Mouse (Mus musculus): ENCODE results near the gene Srsf12. TPM values are rescaled to one million over a fixed set of nuclear protein-coding genes. Genes with fewer than 3 reads are reported as not detected.
A peak's percentile ranks its signal among the peaks of the same experiment; 100 is the strongest.

The Srsf12 gene
- polyA plus RNA-seq, 1 experiment from 2014 or later: 22.9 TPM

- Histone ChIP-seq H3K36me3 (ENCODE audit: control insufficient read depth, insufficient read depth, low read length) (peaks cover 3% of the 10 kb centered on the region; the same call in 1 of the 2 replicates), H3K9ac (ENCODE audit: low read length) (no peak overlapping the region), H3K4me1 (ENCODE audit: control insufficient read depth, insufficient read depth, low read length) (no peaks in the 10 kb centered on the region), H3K27me3 (replicated peaks; ENCODE audit: control insufficient read depth, insufficient read depth, low read length) (no peaks in the 10 kb centered on the region), H3K9me3 (replicated peaks; ENCODE audit: control insufficient read depth, low read length) (no peaks in the 10 kb centered on the region), H3K27ac (ENCODE audit: low read depth, low read length) (no peak overlapping the region), H3K4me2 (ENCODE audit: low read length) (no peak overlapping the region), H3K4me3 (ENCODE audit: low read depth, low read length) (no peak overlapping the region)
- 58% methylated on average over 1 of the region's 1 CpGs for WGBS
- no peak for DNase-seq (ENCODE audit: low spot score)
- no peak for ATAC-seq
Observed at GRCm38 (mm10) chr4:33221847-33222246, 13.1 kb downstream of the Srsf12 start.

DNA sequence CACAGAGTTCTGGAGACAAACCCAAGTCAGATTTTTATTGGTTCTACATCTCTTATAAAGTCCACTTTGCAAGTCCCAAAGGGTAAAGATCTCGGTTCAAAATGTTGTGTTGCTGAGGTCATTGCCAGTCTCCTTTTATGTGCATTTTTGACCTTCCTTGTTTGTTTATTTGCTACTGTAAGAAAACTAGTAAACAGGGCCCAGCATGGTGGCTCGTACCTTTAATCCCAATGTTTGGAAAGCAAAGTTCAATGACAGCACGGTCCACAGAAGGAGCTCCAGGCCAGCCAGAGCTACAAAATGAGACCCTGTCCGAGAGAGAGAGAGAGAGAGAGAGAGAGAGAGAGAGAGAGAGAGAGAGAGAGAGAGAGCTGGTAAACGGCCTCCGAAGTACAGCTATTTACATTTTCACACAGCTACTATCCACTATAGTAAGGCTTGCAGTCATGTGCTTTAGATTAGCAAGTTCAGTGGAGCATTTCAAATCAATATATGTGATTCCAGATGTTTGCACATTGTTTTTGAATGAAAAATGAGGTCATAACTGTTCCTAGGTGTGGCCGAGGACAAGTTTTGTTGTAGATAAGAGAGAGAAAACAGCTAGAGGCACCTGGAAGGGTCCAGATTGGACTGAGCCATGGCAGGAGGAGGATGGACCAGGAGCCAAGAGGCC, 15.3 kb downstream of the Srsf12 start:
- no peaks in the 10 kb centered on the region for H3K9me3 ChIP-seq (replicated peaks; ENCODE audit: control insufficient read depth, low read length)
- no peaks in the 10 kb centered on the region for H3K4me1 ChIP-seq (ENCODE audit: control insufficient read depth, insufficient read depth, low read length)
- no peak for DNase-seq (ENCODE audit: low spot score)
- no peak overlapping the region for H3K27ac ChIP-seq (ENCODE audit: low read depth, low read length)
- H3K4me2 ChIP-seq (ENCODE audit: low read length): no peak overlapping the region
- peaks cover 3% of the 10 kb centered on the region; the same call in 1 of the 2 replicates for H3K36me3 ChIP-seq (ENCODE audit: control insufficient read depth, insufficient read depth, low read length)
- 75% methylated on average over 7 of the region's 7 CpGs for WGBS
- no peak overlapping the region for H3K4me3 ChIP-seq (ENCODE audit: low read depth, low read length)
- no peak for ATAC-seq
- H3K27me3 ChIP-seq (replicated peaks; ENCODE audit: control insufficient read depth, insufficient read depth, low read length): no peaks in the 10 kb centered on the region
- H3K9ac ChIP-seq (ENCODE audit: low read length): no peak overlapping the region

DNA sequence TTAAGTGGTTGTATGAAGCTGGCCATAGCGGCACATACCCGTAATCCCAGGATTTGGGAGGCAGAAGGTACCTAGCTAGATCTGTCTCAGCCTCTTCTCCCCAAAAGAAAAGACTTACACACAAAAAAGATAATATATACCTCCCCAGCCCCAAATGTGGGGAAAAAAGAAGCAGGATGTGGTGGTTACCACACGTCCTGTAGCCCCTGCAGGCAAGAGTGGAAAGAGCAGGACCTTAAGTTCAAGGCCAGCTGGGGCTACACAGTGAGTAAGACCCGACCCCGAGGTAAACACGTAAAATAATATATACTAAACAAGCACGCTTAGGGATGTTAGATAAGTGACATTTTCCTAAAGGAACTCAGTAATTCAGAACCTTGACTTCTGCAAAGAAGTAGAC, 18.4 kb downstream of the Srsf12 start:
- no peak for ATAC-seq
- 89% methylated on average over 7 of the region's 7 CpGs for WGBS

DNA sequence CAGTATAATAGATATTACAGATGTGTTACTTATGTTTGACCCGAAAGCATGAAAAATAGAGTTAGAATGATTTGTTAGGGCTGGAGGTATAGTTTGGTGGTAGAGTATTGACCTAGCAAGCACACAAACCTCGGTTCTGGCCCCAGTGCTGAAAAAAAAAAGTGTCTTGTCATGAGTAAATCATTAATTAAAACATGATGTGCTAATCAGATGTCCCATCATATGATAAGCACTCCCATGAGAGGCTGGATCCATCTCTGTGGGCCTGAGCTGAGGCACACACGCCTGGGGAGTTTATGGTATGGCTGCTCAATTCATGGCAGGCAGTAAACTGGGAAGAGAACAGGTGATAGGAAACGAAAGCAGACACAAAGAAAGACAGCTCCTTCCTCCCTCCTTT, 20.8 kb downstream of the Srsf12 start:
- Histone ChIP-seq H3K27me3 (replicated peaks; ENCODE audit: control insufficient read depth, insufficient read depth, low read length) (no peaks in the 10 kb centered on the region), H3K4me2 (ENCODE audit: low read length) (no peak overlapping the region), H3K36me3 (ENCODE audit: control insufficient read depth, insufficient read depth, low read length) (peaks cover 10% of the 10 kb centered on the region; the same call in 1 of the 2 replicates), H3K27ac (ENCODE audit: low read depth, low read length) (no peak overlapping the region), H3K9me3 (replicated peaks; ENCODE audit: control insufficient read depth, low read length) (no peaks in the 10 kb centered on the region), H3K4me3 (ENCODE audit: low read depth, low read length) (no peak overlapping the region), H3K4me1 (ENCODE audit: control insufficient read depth, insufficient read depth, low read length) (no peaks in the 10 kb centered on the region), H3K9ac (ENCODE audit: low read length) (no peak overlapping the region)
- WGBS: 87% methylated on average over 4 of the region's 4 CpGs
- ATAC-seq: no peak
- no peak for DNase-seq (ENCODE audit: low spot score)

More for the DNA sequence above, 18.4 kb downstream of the Srsf12 start:
- H3K27ac ChIP-seq (ENCODE audit: low read depth, low read length): no peak overlapping the region
- H3K4me2 ChIP-seq (ENCODE audit: low read length): no peak overlapping the region
- no peaks in the 10 kb centered on the region for H3K4me1 ChIP-seq (ENCODE audit: control insufficient read depth, insufficient read depth, low read length)
- H3K9ac ChIP-seq (ENCODE audit: low read length): no peak overlapping the region
- H3K4me3 ChIP-seq (ENCODE audit: low read depth, low read length): no peak overlapping the region
- no peaks in the 10 kb centered on the region for H3K27me3 ChIP-seq (replicated peaks; ENCODE audit: control insufficient read depth, insufficient read depth, low read length)
- DNase-seq (ENCODE audit: low spot score): no peak
- peaks cover 6% of the 10 kb centered on the region; the same call in 1 of the 2 replicates for H3K36me3 ChIP-seq (ENCODE audit: control insufficient read depth, insufficient read depth, low read length)
- H3K9me3 ChIP-seq (replicated peaks; ENCODE audit: control insufficient read depth, low read length): no peaks in the 10 kb centered on the region

- no peak for ATAC-seq
- 94% methylated on average over 18 of the region's 18 CpGs for WGBS
- H3K9me3 ChIP-seq (replicated peaks; ENCODE audit: control insufficient read depth, low read length): no peaks in the 10 kb centered on the region
- peaks cover 9% of the 10 kb centered on the region; the same call in 1 of the 2 replicates for H3K36me3 ChIP-seq (ENCODE audit: control insufficient read depth, insufficient read depth, low read length)
- H3K4me2 ChIP-seq (ENCODE audit: low read length): no peak overlapping the region
- no peaks in the 10 kb centered on the region for H3K27me3 ChIP-seq (replicated peaks; ENCODE audit: control insufficient read depth, insufficient read depth, low read length)
- H3K27ac ChIP-seq (ENCODE audit: low read depth, low read length): no peak overlapping the region
- H3K4me1 ChIP-seq (ENCODE audit: control insufficient read depth, insufficient read depth, low read length): no peaks in the 10 kb centered on the region
- DNase-seq (ENCODE audit: low spot score): no peak
- H3K4me3 ChIP-seq (ENCODE audit: low read depth, low read length): no peak overlapping the region
- H3K9ac ChIP-seq (ENCODE audit: low read length): no peak overlapping the region
Observed at GRCm38 (mm10) chr4:33230881-33231280, 22.1 kb downstream of the Srsf12 start.

DNA sequence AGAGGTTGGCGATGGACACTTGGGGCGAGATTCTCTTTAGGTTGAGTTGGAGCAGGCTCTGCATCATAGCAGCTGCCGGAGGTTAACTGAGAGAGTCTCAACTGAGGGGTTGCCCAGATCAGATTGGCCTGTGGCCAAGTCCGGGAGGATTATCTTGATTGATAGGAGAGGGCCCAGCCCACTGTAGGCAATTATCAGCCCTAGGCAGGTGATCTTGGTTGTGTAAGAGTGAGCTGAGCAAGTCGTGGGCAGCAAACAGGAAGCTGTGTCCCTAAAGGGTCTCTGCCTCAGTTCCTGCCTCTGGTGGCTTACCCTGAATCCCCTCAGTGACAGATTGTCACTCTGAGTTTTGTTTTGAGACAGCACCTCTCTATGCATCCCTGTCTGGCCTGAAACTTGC, 33.7 kb downstream of the Srsf12 start:
- Histone ChIP-seq H3K4me2 (ENCODE audit: low read length) (no peak overlapping the region), H3K27me3 (replicated peaks; ENCODE audit: control insufficient read depth, insufficient read depth, low read length) (no peaks in the 10 kb centered on the region), H3K36me3 (ENCODE audit: control insufficient read depth, insufficient read depth, low read length) (peaks cover 42% of the 10 kb centered on the region), H3K4me3 (ENCODE audit: low read depth, low read length) (no peak overlapping the region), H3K4me1 (ENCODE audit: control insufficient read depth, insufficient read depth, low read length) (peaks cover 11% of the 10 kb centered on the region), H3K27ac (ENCODE audit: low read depth, low read length) (no peak overlapping the region; the same call in 1 of the 2 replicates), H3K9ac (ENCODE audit: low read length) (no peak overlapping the region), H3K9me3 (replicated peaks; ENCODE audit: control insufficient read depth, low read length) (no peaks in the 10 kb centered on the region)
- ATAC-seq: peak; percentile 4; the same call in 1 of the 2 replicates
- DNase-seq (ENCODE audit: low spot score): peak; percentile 57
- WGBS: 37% methylated on average over 5 of the region's 5 CpGs

DNA sequence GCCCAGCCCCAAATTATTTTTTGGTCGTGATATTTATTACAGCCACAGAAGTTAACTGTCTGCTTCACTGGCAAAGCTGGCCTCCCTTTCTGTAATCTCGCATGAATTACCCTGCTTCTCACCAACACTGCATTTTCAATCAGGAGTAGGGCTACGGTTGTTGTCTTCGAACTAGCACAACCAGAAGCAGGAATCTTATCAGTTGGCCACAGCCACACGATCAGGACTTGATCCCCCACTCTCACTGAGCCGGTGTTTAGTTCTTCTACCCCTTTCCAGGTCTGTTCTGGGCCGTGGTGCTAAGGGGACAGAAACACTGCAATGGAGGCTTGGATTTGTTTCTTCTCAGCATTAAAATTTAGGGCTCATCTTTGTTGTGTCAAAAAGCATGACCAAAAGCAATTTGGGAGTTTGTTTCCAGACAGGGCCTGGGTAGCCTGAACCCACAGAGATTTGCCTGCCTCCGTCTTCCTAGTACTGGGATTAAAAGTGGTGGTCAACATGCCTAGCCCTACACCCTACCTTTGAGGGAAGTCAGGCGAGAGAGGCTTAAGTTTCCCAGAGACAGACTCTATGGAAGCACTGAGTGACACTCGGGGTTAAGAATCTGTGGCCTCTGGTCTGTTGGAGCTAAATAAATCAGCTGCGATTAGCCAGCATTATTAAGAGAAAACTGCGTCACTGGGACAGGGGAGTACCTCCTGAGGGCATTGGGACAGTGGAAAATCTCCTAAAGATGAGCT, 34.4 kb downstream of the Srsf12 start:
- 80% methylated on average over 12 of the region's 12 CpGs for WGBS
- Histone ChIP-seq H3K4me2 (ENCODE audit: low read length) (no peak overlapping the region), H3K9ac (ENCODE audit: low read length) (no peak overlapping the region), H3K4me3 (ENCODE audit: low read depth, low read length) (no peak overlapping the region), H3K27me3 (replicated peaks; ENCODE audit: control insufficient read depth, insufficient read depth, low read length) (no peaks in the 10 kb centered on the region), H3K36me3 (ENCODE audit: control insufficient read depth, insufficient read depth, low read length) (peaks cover 42% of the 10 kb centered on the region), H3K9me3 (replicated peaks; ENCODE audit: control insufficient read depth, low read length) (no peaks in the 10 kb centered on the region), H3K27ac (ENCODE audit: low read depth, low read length) (no peak overlapping the region; the same call in 1 of the 2 replicates), H3K4me1 (ENCODE audit: control insufficient read depth, insufficient read depth, low read length) (peaks cover 11% of the 10 kb centered on the region)
- ATAC-seq: no peak
- DNase-seq (ENCODE audit: low spot score): no peak

GRCm38 (mm10) chr4:33243921-33244320, 35.1 kb downstream of the Srsf12 start:
- no peak overlapping the region for H3K27ac ChIP-seq (ENCODE audit: low read depth, low read length)
- H3K9me3 ChIP-seq (replicated peaks; ENCODE audit: control insufficient read depth, low read length): no peaks in the 10 kb centered on the region
- no peak for ATAC-seq
- H3K4me2 ChIP-seq (ENCODE audit: low read length): no peak overlapping the region
- H3K27me3 ChIP-seq (replicated peaks; ENCODE audit: control insufficient read depth, insufficient read depth, low read length): no peaks in the 10 kb centered on the region
- H3K4me1 ChIP-seq (ENCODE audit: control insufficient read depth, insufficient read depth, low read length): peaks cover 12% of the 10 kb centered on the region
- H3K4me3 ChIP-seq (ENCODE audit: low read depth, low read length): no peak overlapping the region
- WGBS: 81% methylated on average over 4 of the region's 4 CpGs
- H3K36me3 ChIP-seq (ENCODE audit: control insufficient read depth, insufficient read depth, low read length): peaks cover 42% of the 10 kb centered on the region
- DNase-seq (ENCODE audit: low spot score): no peak
- H3K9ac ChIP-seq (ENCODE audit: low read length): no peak overlapping the region

- DNase-seq (ENCODE audit: low spot score) (no peak), ATAC-seq (no peak)
- H3K36me3 ChIP-seq (ENCODE audit: control insufficient read depth, insufficient read depth, low read length): peaks cover 42% of the 10 kb centered on the region
- peaks cover 17% of the 10 kb centered on the region for H3K4me1 ChIP-seq (ENCODE audit: control insufficient read depth, insufficient read depth, low read length)
- peak overlapping the region; percentile 87 for H3K4me2 ChIP-seq (ENCODE audit: low read length)
- H3K27me3 ChIP-seq (replicated peaks; ENCODE audit: control insufficient read depth, insufficient read depth, low read length): no peaks in the 10 kb centered on the region
- WGBS: 93% methylated on average over 14 of the region's 14 CpGs
- H3K4me3 ChIP-seq (ENCODE audit: low read depth, low read length): no peak overlapping the region
- no peaks in the 10 kb centered on the region for H3K9me3 ChIP-seq (replicated peaks; ENCODE audit: control insufficient read depth, low read length)
- H3K9ac ChIP-seq (ENCODE audit: low read length): no peak overlapping the region
- no peak overlapping the region for H3K27ac ChIP-seq (ENCODE audit: low read depth, low read length)
Observed at GRCm38 (mm10) chr4:33245853-33246395, 37.1 kb downstream of the Srsf12 start.

Data from forebrain, embryonic 14.5 days (tissue).